Comparison of ENCODE assay signal across 7 mouse cellular contexts in genomic region chr4:80819511-80819910, GRCm38 (mm10).
"Had no signal": no experiment of that assay in that cellular context is flagged by ENCODE, and none has a peak within 500 bp of the region (broad histone marks: within the 10 kb centered on the region; RNA-seq: fewer than 3 reads in every experiment).

No protein-coding gene starts in this region.

- DNase-seq: lung, adult 2 months; lung, postnatal 14 days; lung, postnatal 36 days; right cerebral cortex, postnatal 14 days; thymus, adult 2 months; thymus, postnatal 25 days; thymus, postnatal 4 days had no signal
